Mouse (Mus musculus) heart, adult 2 months (tissue): ENCODE results near the gene BC048671.

Experiments used
- CTCF ChIP-seq: fragments of 200-600 bp; IDR thresholded peaks from 2 replicates; pipeline ENCODE4 v1.8.1; 2022; ENCODE audit warnings: antibody characterized with exemption, mild to moderate bottlenecking, moderate library complexity
- EP300 ChIP-seq: fragments of 200-500 bp; IDR thresholded peaks from 2 replicates; pipeline ENCODE4 v1.6.1; 2011; ENCODE audit warnings: low read depth, low read length, control low read depth; ENCODE audit not compliant: insufficient read depth
- POLR2A ChIP-seq: fragments of 200-500 bp; IDR thresholded peaks from 2 replicates; pipeline ENCODE4 v1.6.1; 2011; ENCODE audit warnings: mild to moderate bottlenecking, low read depth, low read length, control low read depth; ENCODE audit not compliant: insufficient read depth

GRCm38 (mm10) chr6:90306315-90306975 is 5.4 kb downstream of the BC048671 start:
- TF ChIP-seq POLR2A (no peak), CTCF (no peak), EP300 (no peak)
